Mouse (Mus musculus) lung, embryonic 15.5 days (tissue): ENCODE measurements at regions not wholly inside any gene's neighbourhood (a gene's known extent, or its start where the extent isn't known, plus 50 kb on each side); places are given as distances from the start of the nearest gene placed in this dataset.

Experiments
- ATAC-seq: fragments of 200-750 bp; cut with Nextera tagmentation; 2 replicates; pipeline ENCODE4 v1.8.0; 2017; ENCODE audit warnings: moderate number of reproducible peaks, borderline replicate concordance; ENCODE audit not compliant: low FRiP score, low TSS enrichment; ENCODE audit errors: extremely low read depth
- H3K27ac ChIP-seq: fragments of 300-500 bp; sonication (generic); 2 replicates; pipeline ENCODE4 v1.5.1; 2015; ENCODE audit warnings: moderate library complexity, mild to moderate bottlenecking, inconsistent platforms
- H3K27me3 ChIP-seq: fragments of 300-500 bp; sonication (generic); 2 replicates; pipeline ENCODE4 v1.6.1; 2015; ENCODE audit warnings: inconsistent platforms
- H3K36me3 ChIP-seq: fragments of 300-500 bp; sonication (generic); 2 replicates; pipeline ENCODE4 v1.6.1; 2015; ENCODE audit warnings: inconsistent platforms
- H3K4me1 ChIP-seq: fragments of 300-500 bp; sonication (generic); 2 replicates; pipeline ENCODE4 v1.6.1; 2015; ENCODE audit warnings: inconsistent platforms
- H3K4me2 ChIP-seq: fragments of 300-500 bp; sonication (generic); 2 replicates; pipeline ENCODE4 v1.6.1; 2015; ENCODE audit warnings: inconsistent platforms, mild to moderate bottlenecking, moderate library complexity
- H3K4me3 ChIP-seq: fragments of 300-500 bp; sonication (generic); 2 replicates; pipeline ENCODE4 v1.5.1; 2015; ENCODE audit warnings: mild to moderate bottlenecking, inconsistent platforms
- H3K9ac ChIP-seq: fragments of 300-500 bp; sonication (generic); 2 replicates; pipeline ENCODE4 v1.6.1; 2015; ENCODE audit warnings: inconsistent platforms
- H3K9me3 ChIP-seq: fragments of 300-500 bp; sonication (generic); 2 replicates; pipeline ENCODE4 v1.6.1; 2016; ENCODE audit warnings: inconsistent platforms
- WGBS: fragments of 180-500 bp; shearing (Covaris S2); methylation state at CpG from one replicate; pipeline ENCODE4 v1.1.7; 2015; 5-methylcytosine and 5-hydroxymethylcytosine counted together

DNA sequence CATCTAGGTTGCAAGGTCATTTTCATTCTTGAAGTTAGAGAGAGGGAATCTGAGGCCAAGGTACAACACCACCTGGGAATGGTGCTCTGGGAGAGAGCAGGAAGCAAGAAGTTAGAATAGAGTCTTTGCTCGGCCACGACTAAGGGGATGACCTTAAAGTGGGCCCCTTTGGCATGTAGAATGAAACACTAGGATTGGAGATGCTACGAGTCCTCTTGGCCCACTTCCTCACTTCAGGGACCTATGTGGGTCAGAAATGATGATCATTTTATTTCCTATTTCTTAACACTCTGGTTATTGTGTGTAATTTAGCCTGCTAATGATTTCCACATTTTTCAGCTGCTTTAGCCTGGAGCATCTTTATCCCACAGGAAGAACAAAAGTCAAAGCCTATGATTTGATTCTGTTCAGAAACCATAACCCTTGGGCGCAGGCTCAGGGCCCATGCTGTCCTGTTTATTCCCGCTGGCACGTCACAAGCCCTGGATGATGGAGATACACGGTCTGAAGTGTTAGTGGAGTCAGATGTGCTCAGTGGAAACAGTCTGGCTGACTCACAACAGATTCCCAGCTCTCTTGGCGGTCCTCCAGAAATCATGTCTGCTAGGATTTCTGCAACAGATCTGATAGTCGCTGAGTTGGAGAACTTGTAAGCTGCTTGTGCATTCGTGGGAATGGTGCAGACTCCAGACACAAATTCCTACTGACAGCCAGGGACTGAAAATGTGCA lies 340.0 kb upstream of the Fam92a start:
- Histone ChIP-seq H3K27ac (peak overlapping the region; percentile 16; the same call in 1 of the 2 replicates), H3K9ac (no peak overlapping the region), H3K4me3 (no peak overlapping the region), H3K27me3 (no peaks in the 10 kb centered on the region), H3K4me2 (no peak overlapping the region), H3K36me3 (no peaks in the 10 kb centered on the region), H3K9me3 (no peaks in the 10 kb centered on the region), H3K4me1 (peaks cover 17% of the 10 kb centered on the region)
- 41% methylated on average over 10 of the region's 10 CpGs for WGBS
- peak; percentile 94 for ATAC-seq

- WGBS, result 20% methylated on average over 8 of the region's 8 CpGs
- ATAC-seq, result peak; percentile 62; the same call in 1 of the 2 replicates
- Histone ChIP-seq H3K9me3 (no peaks in the 10 kb centered on the region), H3K36me3 (no peaks in the 10 kb centered on the region), H3K9ac (no peak overlapping the region), H3K27ac (peak overlapping the region; percentile 21; the same call in 1 of the 2 replicates), H3K27me3 (no peaks in the 10 kb centered on the region), H3K4me1 (peaks cover 17% of the 10 kb centered on the region), H3K4me2 (peak overlapping the region; percentile 1; the same call in 1 of the 2 replicates), H3K4me3 (no peak overlapping the region)
Observed at GRCm38 (mm10) chr4:12506851-12507551, 335.2 kb upstream of the Fam92a start.

GRCm38 (mm10) chr4:12501086-12501485 lies 329.3 kb upstream of the Fam92a start:
- no peak for ATAC-seq
- Histone ChIP-seq H3K9ac (no peak overlapping the region), H3K4me3 (no peak overlapping the region), H3K4me1 (no peaks in the 10 kb centered on the region; the same call in 1 of the 2 replicates), H3K9me3 (no peaks in the 10 kb centered on the region), H3K36me3 (no peaks in the 10 kb centered on the region), H3K27ac (no peak overlapping the region), H3K27me3 (no peaks in the 10 kb centered on the region), H3K4me2 (no peak overlapping the region)
- 76% methylated on average over 8 of the region's 8 CpGs for WGBS

DNA sequence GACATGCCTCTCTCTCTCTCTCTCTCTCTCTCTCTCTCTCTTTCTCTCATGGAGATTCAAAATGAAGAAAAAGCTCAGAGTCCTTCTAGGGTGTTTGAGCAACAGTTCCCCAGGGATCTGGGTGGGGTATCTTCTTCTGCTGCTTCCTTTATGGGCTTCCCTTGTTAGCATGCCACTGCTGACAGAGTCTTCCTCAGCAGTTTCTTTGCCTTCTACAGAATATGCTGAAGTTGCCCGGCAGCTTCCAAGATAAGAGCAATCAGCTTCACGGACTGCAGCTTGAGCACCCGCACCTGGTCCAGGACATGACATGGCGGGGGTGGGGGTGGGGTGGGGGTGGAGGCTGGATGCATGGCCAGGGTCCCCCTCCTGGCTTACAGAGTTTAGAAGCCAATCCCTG lies 326.6 kb upstream of the Fam92a start:
- Histone ChIP-seq H3K27me3 (no peaks in the 10 kb centered on the region), H3K4me2 (no peak overlapping the region), H3K9me3 (no peaks in the 10 kb centered on the region), H3K27ac (no peak overlapping the region), H3K4me3 (no peak overlapping the region), H3K4me1 (no peaks in the 10 kb centered on the region), H3K9ac (no peak overlapping the region), H3K36me3 (no peaks in the 10 kb centered on the region)
- WGBS, result 15% methylated on average over 4 of the region's 4 CpGs
- ATAC-seq, result no peak

DNA sequence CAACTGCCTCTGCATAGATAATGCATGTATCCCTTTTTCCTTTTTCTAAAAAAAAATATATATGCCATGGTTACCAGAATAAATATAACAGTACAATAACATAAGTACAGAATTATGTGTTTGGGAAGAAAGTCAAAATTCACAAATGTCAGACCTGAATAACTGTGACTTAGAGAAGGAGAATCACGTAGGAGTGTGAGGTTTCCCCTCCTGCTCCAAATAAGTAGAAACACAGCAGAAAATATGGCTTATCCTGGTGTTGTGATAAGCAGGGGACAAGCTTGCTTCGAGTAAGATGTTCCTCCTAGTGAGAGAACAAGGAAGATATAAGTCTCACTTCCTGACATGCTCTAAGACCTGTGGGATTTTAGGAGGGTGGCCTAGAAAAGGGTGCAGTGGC lies 320.7 kb upstream of the Fam92a start:
- no peaks in the 10 kb centered on the region for H3K36me3 ChIP-seq
- ATAC-seq, result no peak
- no peaks in the 10 kb centered on the region for H3K9me3 ChIP-seq
- no peaks in the 10 kb centered on the region for H3K27me3 ChIP-seq
- H3K4me1 ChIP-seq, result no peaks in the 10 kb centered on the region
- H3K27ac ChIP-seq, result no peak overlapping the region
- H3K4me3 ChIP-seq, result no peak overlapping the region
- no peak overlapping the region for H3K9ac ChIP-seq
- no peak overlapping the region for H3K4me2 ChIP-seq
- 57% methylated on average over 2 of the region's 2 CpGs for WGBS

- 78% methylated on average over 6 of the region's 6 CpGs for WGBS
- Histone ChIP-seq H3K36me3 (no peaks in the 10 kb centered on the region), H3K4me1 (no peaks in the 10 kb centered on the region), H3K9ac (no peak overlapping the region), H3K9me3 (no peaks in the 10 kb centered on the region), H3K4me3 (no peak overlapping the region), H3K4me2 (no peak overlapping the region), H3K27me3 (no peaks in the 10 kb centered on the region), H3K27ac (no peak overlapping the region)
- ATAC-seq, result no peak
Observed at GRCm38 (mm10) chr4:12491306-12491705, 319.5 kb upstream of the Fam92a start.

DNA sequence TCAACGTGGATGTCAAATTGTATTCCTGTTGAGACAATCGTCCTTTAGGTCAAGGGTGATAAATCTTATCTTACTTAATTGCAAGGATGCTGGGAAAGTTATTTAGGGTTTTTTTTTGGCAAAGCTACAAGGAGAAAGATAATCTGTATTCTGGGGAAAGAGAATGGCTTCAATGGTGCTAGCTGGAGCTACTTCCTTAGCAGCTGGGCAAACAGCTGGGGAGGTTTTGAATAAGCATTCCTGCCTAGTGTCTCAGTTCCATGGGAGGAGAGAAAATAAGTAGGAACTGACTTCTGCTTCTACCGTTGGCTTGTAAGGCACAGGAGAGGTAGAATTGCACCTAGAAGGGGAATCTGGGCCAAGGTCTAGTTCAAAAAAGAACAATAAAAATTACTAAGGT lies 318.3 kb upstream of the Fam92a start:
- Histone ChIP-seq H3K9me3 (no peaks in the 10 kb centered on the region), H3K9ac (no peak overlapping the region), H3K4me2 (no peak overlapping the region), H3K4me3 (no peak overlapping the region), H3K36me3 (no peaks in the 10 kb centered on the region), H3K27ac (no peak overlapping the region), H3K27me3 (no peaks in the 10 kb centered on the region), H3K4me1 (no peaks in the 10 kb centered on the region)
- ATAC-seq, result no peak
- 48% methylated on average over 3 of the region's 3 CpGs for WGBS

DNA sequence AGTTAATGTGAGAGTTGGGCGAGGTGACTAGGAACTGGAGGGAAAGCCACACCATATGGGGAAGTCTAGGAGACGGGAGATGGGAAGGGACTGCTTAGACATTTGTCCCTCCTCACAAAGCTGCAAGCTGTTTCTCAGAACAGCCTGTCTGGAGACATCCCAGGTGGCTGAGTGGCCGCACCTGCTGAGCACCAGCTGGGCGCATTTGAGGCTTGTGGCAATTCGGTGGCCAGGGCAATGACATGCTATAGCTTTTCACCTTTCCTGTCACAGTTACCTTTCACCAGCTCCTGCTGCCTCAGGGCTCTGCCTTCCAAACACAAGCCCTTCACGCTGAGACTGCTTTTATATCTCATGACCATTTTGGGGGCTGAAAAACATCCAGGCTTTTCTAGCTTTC lies 317.5 kb upstream of the Fam92a start:
- ATAC-seq, result no peak
- Histone ChIP-seq H3K4me2 (no peak overlapping the region), H3K36me3 (no peaks in the 10 kb centered on the region), H3K27ac (no peak overlapping the region), H3K4me3 (no peak overlapping the region), H3K27me3 (no peaks in the 10 kb centered on the region), H3K9me3 (no peaks in the 10 kb centered on the region), H3K9ac (no peak overlapping the region), H3K4me1 (no peaks in the 10 kb centered on the region)
- 52% methylated on average over 6 of the region's 6 CpGs for WGBS

DNA sequence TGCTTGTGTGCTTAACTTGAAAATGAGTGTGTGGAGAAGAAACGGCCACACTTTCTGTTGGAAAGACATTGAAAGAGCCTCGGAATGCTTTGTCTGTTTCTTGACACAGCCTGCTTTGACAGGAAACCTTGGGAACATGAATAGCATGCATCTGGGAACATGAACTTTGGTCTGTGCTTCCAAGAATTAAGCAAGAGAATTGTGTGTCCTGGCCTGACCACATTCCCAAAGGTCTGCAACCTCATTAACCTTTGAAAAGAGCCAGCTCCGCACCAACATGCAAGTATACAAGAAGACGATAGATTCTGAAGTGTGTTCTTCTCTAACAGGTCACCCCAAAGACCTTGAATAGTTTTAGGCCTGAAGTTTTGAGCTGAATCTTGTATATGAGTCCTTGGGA lies 309.7 kb upstream of the Fam92a start:
- H3K27me3 ChIP-seq, result no peaks in the 10 kb centered on the region
- no peak for ATAC-seq
- H3K4me2 ChIP-seq, result no peak overlapping the region
- H3K36me3 ChIP-seq, result no peaks in the 10 kb centered on the region
- H3K4me1 ChIP-seq, result no peaks in the 10 kb centered on the region
- 70% methylated on average over 4 of the region's 4 CpGs for WGBS
- no peak overlapping the region for H3K9ac ChIP-seq
- H3K9me3 ChIP-seq, result no peaks in the 10 kb centered on the region
- H3K4me3 ChIP-seq, result no peak overlapping the region
- H3K27ac ChIP-seq, result no peak overlapping the region

- H3K9ac ChIP-seq, result no peak overlapping the region
- H3K27ac ChIP-seq, result no peak overlapping the region
- 80% methylated on average over 7 of the region's 7 CpGs for WGBS
- H3K4me1 ChIP-seq, result no peaks in the 10 kb centered on the region
- H3K4me2 ChIP-seq, result no peak overlapping the region
- ATAC-seq, result no peak
- no peak overlapping the region for H3K4me3 ChIP-seq
- H3K36me3 ChIP-seq, result no peaks in the 10 kb centered on the region
- H3K9me3 ChIP-seq, result no peaks in the 10 kb centered on the region
- no peaks in the 10 kb centered on the region for H3K27me3 ChIP-seq
Observed at GRCm38 (mm10) chr4:12476717-12477116, 304.9 kb upstream of the Fam92a start.

DNA sequence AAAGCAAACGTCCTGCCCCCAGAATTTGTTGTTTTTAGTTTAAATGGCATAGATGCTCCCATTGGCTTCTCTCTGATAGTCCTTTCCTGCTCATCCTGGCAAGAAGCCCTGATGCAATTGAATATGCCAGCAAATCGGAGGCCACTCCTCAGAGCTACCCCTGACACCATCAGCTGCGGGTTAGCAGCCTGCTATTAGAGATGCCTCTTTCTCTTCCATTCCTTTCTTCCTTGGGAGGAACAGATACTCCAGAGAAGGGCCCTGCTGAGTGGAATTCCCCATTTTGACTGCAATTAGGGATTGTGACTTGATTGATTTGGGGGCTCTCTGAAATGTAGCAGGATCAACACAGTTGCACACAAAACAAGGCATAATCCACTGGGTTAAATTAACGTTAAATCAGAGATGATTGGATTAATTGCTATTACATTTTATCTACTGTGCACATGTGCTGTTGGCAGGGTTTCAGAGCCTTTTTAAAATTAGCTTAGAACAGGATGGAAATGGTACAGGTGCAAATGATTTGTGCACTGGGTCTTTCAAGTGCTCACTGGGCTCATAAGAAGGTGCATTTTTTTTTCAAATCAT lies 303.3 kb upstream of the Fam92a start:
- no peaks in the 10 kb centered on the region for H3K4me1 ChIP-seq
- H3K27ac ChIP-seq, result no peak overlapping the region
- H3K36me3 ChIP-seq, result no peaks in the 10 kb centered on the region
- 44% methylated on average over 4 of the region's 4 CpGs for WGBS
- ATAC-seq, result no peak
- H3K9me3 ChIP-seq, result no peaks in the 10 kb centered on the region
- H3K27me3 ChIP-seq, result no peaks in the 10 kb centered on the region
- no peak overlapping the region for H3K4me3 ChIP-seq
- H3K4me2 ChIP-seq, result no peak overlapping the region
- no peak overlapping the region for H3K9ac ChIP-seq

GRCm38 (mm10) chr4:12474421-12474820 lies 302.6 kb upstream of the Fam92a start:
- no peaks in the 10 kb centered on the region for H3K27me3 ChIP-seq
- no peaks in the 10 kb centered on the region for H3K36me3 ChIP-seq
- H3K27ac ChIP-seq, result no peak overlapping the region
- no peak overlapping the region for H3K4me2 ChIP-seq
- no peak overlapping the region for H3K4me3 ChIP-seq
- no peaks in the 10 kb centered on the region for H3K4me1 ChIP-seq
- no peak overlapping the region for H3K9ac ChIP-seq
- WGBS, result 25% methylated on average over 1 of the region's 1 CpGs
- ATAC-seq, result no peak
- no peaks in the 10 kb centered on the region for H3K9me3 ChIP-seq
